Mouse (Mus musculus) hindbrain, embryonic 14.5 days (tissue): Measurements from ENCODE around the gene Ccdc121. TPM values are rescaled to one million over a fixed set of nuclear protein-coding genes. Genes with fewer than 3 reads are reported as not detected.

Source experiments
- ATAC-seq: fragments of 200-750 bp; cut with Nextera tagmentation; 2 replicates; pipeline ENCODE4 v1.8.0; 2017; ENCODE audit warnings: moderate number of reproducible peaks, mild to moderate bottlenecking, moderate TSS enrichment, moderate library complexity; ENCODE audit not compliant: low FRiP score
- DNase-seq: peaks from one replicate; pipeline ENCODE4 v3.0.0-alpha.2; 2015; ENCODE audit warnings: low spot score
- H3K27ac ChIP-seq: fragments of 300-500 bp; sonication (generic); 2 replicates; pipeline ENCODE4 v1.5.1; 2014; ENCODE audit warnings: mild to moderate bottlenecking, moderate library complexity
- H3K27me3 ChIP-seq: fragments of 300-500 bp; sonication (generic); 2 replicates; pipeline ENCODE4 v1.6.1; 2014; ENCODE audit warnings: mild to moderate bottlenecking, low read length, mixed read lengths; ENCODE audit not compliant: control insufficient read depth, insufficient read depth
- H3K36me3 ChIP-seq: fragments of 300-500 bp; sonication (generic); replicated peaks from 2 replicates; pipeline ENCODE4 v1.6.1; 2014; ENCODE audit not compliant: control insufficient read depth, insufficient read depth
- H3K4me1 ChIP-seq: fragments of 300-500 bp; sonication (generic); replicated peaks from 2 replicates; pipeline ENCODE4 v1.6.1; 2014; ENCODE audit warnings: antibody characterized with exemption, low read length, mixed read lengths; ENCODE audit not compliant: control insufficient read depth, insufficient read depth
- H3K4me2 ChIP-seq: fragments of 300-500 bp; sonication (generic); replicated peaks from 2 replicates; pipeline ENCODE4 v1.6.1; 2014; ENCODE audit warnings: mild to moderate bottlenecking, moderate library complexity
- H3K4me3 ChIP-seq: fragments of 300-500 bp; sonication (generic); replicated peaks from 2 replicates; pipeline ENCODE4 v1.5.1; 2014; ENCODE audit warnings: mild to moderate bottlenecking, low read length
- H3K9ac ChIP-seq: fragments of 300-500 bp; sonication (generic); 2 replicates; pipeline ENCODE4 v1.6.1; 2014
- H3K9me3 ChIP-seq: fragments of 300-500 bp; sonication (generic); 2 replicates; pipeline ENCODE4 v1.6.1; 2016; ENCODE audit warnings: low read length; ENCODE audit not compliant: control insufficient read depth
- WGBS: fragments of 180-500 bp; shearing (Covaris S2); extraction: QIAGEN DNeasy Blood & Tissue Kit; methylation state at CpG from one replicate; pipeline ENCODE4 v1.1.7; 2014; 5-methylcytosine and 5-hydroxymethylcytosine counted together
- polyA plus RNA-seq: library from polyadenylated mRNA; unstranded; fragments of >200 nt; fragmentation: Nextera tagmentation; extraction: Ambion mirVana; gene quantifications from 2 replicates; pipeline ENCODE4 v1.2.1, GENCODE M21; 2014

Ccdc121 gene
- polyA plus RNA-seq, result 0.11 and 0.14 TPM in 2 replicates

DNA sequence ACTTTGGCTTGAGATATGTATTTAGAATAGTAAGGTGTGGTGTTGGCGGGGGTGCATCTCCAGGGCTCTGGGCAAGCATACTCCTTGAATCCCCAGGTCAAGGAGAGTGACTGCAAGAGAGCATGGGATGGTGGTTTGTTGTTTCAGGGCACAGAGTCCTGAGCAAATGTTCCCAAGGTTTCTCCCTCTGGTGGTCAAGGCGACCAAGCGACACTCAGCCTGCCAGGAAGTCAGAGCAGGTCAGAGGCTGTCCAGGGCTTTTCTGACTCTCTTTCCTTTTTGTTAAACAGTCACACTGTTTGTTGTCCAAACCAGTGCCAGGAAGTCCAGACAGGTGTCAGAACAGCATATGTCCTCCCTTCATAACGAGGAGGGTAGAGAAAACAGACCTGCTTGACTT lies at the start of gene Ccdc121:
TSS of gene Ccdc121 (minus strand) at position 145 of the 400 bp plus-strand sequence.
- Histone ChIP-seq H3K4me2 (no peak within 1 kb of the TSS), H3K36me3 (no peaks in the 10 kb centered on the region), H3K9ac (no peak within 1 kb of the TSS), H3K4me1 (no peaks in the 10 kb centered on the region), H3K9me3 (no peaks in the 10 kb centered on the region), H3K27ac (no peak within 1 kb of the TSS), H3K4me3 (no peak within 1 kb of the TSS), H3K27me3 (no peaks in the 10 kb centered on the region)
- whole genome bisulfite sequencing, result 70% methylated on average over 4 of the region's 4 CpGs
- DNase-seq (no peak), ATAC-seq (no peak)

DNA sequence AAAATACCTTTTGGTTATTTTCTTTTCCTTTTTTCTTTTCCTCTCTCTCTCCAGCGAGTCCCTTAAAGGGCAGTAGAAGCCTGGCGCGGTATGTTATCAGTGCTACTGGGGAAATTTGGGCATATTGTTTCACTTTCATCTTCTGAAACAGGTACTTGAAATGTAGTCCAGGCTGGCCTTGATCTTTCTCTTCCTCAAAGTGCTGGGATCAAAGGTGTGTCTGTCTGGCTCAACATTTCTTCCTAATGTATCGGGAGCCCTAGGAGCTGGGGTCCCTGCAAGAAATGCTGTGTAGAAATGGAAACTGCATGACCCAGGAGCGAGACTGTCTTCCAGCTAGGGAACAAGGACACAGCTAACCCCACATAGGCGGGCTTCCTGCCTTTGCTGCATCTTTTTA lies 49.1 kb upstream of the Ccdc121 start:
- DNase-seq (no peak), ATAC-seq (no peak)
- H3K27me3 ChIP-seq, result no peaks in the 10 kb centered on the region
- H3K4me1 ChIP-seq, result peaks cover 4% of the 10 kb centered on the region; the same call in 1 of the 2 replicates
- H3K27ac ChIP-seq, result no peak overlapping the region
- H3K9me3 ChIP-seq, result no peaks in the 10 kb centered on the region
- H3K36me3 ChIP-seq, result no peaks in the 10 kb centered on the region
- H3K4me2 ChIP-seq, result no peak overlapping the region
- H3K9ac ChIP-seq, result no peak overlapping the region
- 87% methylated on average over 6 of the region's 6 CpGs for WGBS
- H3K4me3 ChIP-seq, result no peak overlapping the region

DNA sequence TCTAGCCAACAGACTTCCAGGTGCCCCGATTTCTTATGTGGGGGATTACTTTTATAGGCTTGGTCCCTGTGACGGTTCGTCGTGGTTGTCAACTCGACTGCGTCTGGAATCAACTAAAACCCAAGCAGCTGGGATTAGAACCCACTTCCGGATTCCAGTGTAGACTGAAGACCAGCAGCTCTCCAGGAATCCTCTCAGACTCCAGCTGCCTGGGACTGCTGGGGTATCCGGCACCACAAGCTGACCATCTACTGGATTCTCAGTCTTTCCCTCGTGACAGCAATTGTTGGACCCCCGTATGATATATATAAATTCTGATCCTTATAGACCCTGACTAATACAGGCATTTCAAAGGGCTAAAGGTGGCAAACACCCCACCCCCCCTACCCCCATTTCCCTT lies 48.4 kb upstream of the Ccdc121 start:
- H3K36me3 ChIP-seq, result no peaks in the 10 kb centered on the region
- H3K27me3 ChIP-seq, result no peaks in the 10 kb centered on the region
- no peak overlapping the region for H3K9ac ChIP-seq
- no peak overlapping the region for H3K27ac ChIP-seq
- ATAC-seq, result no peak
- H3K4me3 ChIP-seq, result no peak overlapping the region
- 83% methylated on average over 10 of the region's 10 CpGs for WGBS
- H3K4me2 ChIP-seq, result no peak overlapping the region
- DNase-seq, result no peak
- H3K4me1 ChIP-seq, result peaks cover 4% of the 10 kb centered on the region; the same call in 1 of the 2 replicates
- no peaks in the 10 kb centered on the region for H3K9me3 ChIP-seq

DNA sequence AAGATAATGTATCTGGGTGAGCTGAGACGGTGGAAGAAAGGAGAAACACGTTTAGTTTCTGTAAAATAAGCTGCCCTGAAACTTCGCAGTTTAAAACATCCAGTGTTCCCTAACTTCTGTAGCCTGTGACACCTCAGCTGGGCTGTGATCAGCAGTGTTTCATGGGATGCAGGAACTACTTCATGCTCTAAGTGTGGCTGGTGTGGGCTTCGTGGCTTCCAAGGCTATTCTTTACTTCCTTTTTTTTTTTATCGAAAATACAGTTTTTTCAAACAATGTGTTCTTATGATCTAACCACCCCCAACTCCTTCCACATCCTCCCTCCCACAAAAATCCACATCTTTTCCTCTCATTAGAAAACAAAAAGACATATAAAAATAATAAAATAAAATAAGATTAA lies 44.2 kb upstream of the Ccdc121 start:
- H3K4me2 ChIP-seq, result no peak overlapping the region
- no peak overlapping the region for H3K9ac ChIP-seq
- DNase-seq (no peak), ATAC-seq (no peak)
- H3K27me3 ChIP-seq, result no peaks in the 10 kb centered on the region
- WGBS, result 87% methylated on average over 5 of the region's 5 CpGs
- H3K36me3 ChIP-seq, result no peaks in the 10 kb centered on the region
- no peak overlapping the region for H3K4me3 ChIP-seq
- H3K4me1 ChIP-seq, result peaks cover 10% of the 10 kb centered on the region; the same call in 1 of the 2 replicates
- no peak overlapping the region for H3K27ac ChIP-seq
- no peaks in the 10 kb centered on the region for H3K9me3 ChIP-seq

DNA sequence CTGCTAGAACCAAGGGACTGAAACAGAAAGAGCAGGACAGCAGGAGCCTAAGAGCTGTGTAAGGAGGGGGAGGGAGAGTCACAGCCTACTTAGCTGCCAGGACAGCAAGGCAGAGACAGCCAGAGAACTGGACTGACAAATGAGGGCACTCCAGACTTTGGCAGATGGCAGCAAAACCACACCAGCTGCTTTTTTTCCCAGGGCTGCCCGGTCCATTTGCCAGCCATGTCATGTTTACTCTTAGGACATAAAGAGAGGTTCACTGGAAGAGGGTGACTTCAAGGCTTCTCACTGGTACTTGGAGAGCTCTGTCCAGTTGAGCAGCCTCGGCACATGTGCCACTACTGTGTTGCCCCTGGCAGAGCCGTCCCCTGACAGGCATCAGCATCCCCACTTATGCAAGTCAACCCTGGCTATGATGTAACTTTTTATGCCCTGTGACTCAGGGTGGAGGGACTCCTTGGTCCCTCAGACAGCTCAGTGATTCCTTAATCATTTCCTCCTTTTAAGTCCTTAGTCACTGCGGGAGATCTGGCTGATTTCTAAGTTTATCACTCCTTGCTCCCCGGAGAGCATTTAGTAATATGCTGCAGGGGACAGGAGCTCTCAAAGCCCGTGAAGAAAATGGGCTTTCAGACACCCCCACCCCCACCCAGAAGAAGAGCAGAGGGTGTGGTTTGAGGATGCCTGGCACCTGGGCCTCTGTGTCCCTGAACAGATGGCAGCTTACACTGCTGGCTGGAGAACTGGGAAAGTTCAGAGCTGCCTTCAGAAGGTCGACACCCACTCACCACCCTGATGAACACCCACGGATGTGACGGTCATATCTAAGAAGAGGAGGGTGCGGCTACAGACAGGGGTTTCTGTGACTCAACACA lies 41.5 kb upstream of the Ccdc121 start:
- no peak overlapping the region for H3K4me2 ChIP-seq
- H3K36me3 ChIP-seq, result no peaks in the 10 kb centered on the region
- no peak overlapping the region for H3K27ac ChIP-seq
- no peaks in the 10 kb centered on the region for H3K27me3 ChIP-seq
- H3K9ac ChIP-seq, result no peak overlapping the region
- H3K9me3 ChIP-seq, result no peaks in the 10 kb centered on the region
- H3K4me1 ChIP-seq, result peaks cover 10% of the 10 kb centered on the region; the same call in 1 of the 2 replicates
- ATAC-seq (peak; percentile 78; the same call in 1 of the 2 replicates), DNase-seq (peak; percentile 65)
- H3K4me3 ChIP-seq, result no peak overlapping the region
- 31% methylated on average over 10 of the region's 10 CpGs for WGBS

DNA sequence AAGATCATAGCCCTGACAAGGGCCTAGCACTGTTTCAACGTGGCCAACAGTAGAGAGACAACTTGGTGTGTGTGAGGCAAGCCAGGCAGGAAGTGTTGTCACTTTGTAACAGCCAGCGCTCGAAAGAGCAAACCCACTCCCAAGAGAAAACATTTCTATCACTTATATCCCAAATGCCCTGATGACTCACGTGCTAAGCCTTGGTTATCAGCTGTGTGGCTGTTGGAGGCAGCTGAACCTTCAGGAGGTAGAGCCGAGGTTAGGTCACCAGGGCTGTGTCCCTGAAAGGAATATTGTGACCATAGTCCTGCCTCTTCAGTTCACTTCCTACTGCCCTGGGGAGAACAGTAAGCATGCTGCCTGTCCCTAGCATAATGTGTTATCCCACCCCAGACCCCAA lies 39.6 kb upstream of the Ccdc121 start:
- Histone ChIP-seq H3K4me1 (peaks cover 10% of the 10 kb centered on the region; the same call in 1 of the 2 replicates), H3K9ac (no peak overlapping the region), H3K36me3 (no peaks in the 10 kb centered on the region), H3K27me3 (no peaks in the 10 kb centered on the region), H3K9me3 (no peaks in the 10 kb centered on the region), H3K4me2 (no peak overlapping the region), H3K4me3 (no peak overlapping the region), H3K27ac (no peak overlapping the region)
- WGBS, result 72% methylated on average over 5 of the region's 5 CpGs
- DNase-seq (no peak), ATAC-seq (no peak)

DNA sequence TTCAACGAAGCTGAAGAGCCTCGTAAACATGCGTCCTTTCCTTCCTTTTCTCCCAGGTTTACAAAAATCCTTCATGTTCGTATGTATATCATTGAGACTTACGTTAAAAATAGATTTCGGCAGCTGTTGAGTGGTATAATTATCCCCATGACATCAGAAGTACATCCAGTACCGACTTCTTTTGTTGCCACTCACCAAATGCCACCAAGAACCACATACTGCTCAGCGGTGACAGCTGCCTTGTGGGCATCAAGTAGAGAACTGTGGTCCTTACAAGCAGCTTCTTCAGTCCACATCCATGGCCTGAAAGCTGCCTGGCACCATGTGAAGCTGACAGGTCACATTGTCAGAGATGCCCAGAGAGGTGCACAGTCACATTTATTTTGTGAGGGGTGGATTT lies 38.7 kb upstream of the Ccdc121 start:
- Histone ChIP-seq H3K9ac (no peak overlapping the region), H3K27me3 (no peaks in the 10 kb centered on the region), H3K4me2 (no peak overlapping the region), H3K27ac (no peak overlapping the region), H3K4me1 (peaks cover 10% of the 10 kb centered on the region; the same call in 1 of the 2 replicates), H3K4me3 (no peak overlapping the region), H3K36me3 (no peaks in the 10 kb centered on the region), H3K9me3 (no peaks in the 10 kb centered on the region)
- DNase-seq (no peak), ATAC-seq (no peak)
- 93% methylated on average over 8 of the region's 8 CpGs for WGBS

DNA sequence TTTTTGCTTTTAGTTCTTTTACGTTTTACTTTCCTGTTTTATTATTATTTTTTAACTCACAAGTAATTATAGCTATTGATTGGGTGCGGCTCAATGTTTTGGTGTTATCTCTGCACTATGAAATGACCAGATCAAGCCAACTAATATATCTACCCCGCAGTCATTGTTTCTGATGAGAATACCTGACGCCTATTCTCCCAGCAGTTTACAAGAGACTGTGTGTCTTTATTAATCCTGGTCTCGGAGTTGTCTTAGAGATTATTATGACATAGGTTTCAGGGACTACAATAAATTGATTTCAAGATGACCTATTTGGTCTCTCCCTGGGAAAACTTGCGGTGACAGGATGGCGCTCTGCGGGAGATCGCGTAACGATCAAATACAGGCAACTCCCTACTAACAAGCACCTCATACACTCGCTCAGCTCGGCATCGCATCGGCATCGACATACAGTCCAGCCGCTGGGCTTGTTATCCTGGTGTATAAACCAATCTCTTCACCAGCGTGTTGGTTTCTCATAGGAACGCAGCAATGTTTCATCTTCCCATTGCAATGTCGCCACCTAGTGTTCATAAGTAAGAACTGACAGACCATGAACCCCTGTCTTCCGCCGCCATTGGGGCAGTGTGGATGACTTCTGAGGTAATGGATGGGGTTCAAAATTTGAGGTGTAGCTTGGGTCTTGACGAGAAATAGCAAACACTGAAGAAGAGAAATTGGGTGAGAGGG lies 34.0 kb upstream of the Ccdc121 start:
- H3K27me3 ChIP-seq, result no peaks in the 10 kb centered on the region
- 0 out of 2 replicates have a peak overlapping the region, but pooled peaks have one; percentile 16 for H3K9ac ChIP-seq
- no peak overlapping the region for H3K4me3 ChIP-seq
- H3K4me1 ChIP-seq, result no peaks in the 10 kb centered on the region
- peak; percentile 90 for DNase-seq
- no peaks in the 10 kb centered on the region for H3K9me3 ChIP-seq
- H3K36me3 ChIP-seq, result no peaks in the 10 kb centered on the region
- no peak overlapping the region for H3K27ac ChIP-seq
- WGBS, result 30% methylated on average over 23 of the region's 23 CpGs
- peak; percentile 90 for ATAC-seq
- H3K4me2 ChIP-seq, result peak overlapping the region; percentile 42

DNA sequence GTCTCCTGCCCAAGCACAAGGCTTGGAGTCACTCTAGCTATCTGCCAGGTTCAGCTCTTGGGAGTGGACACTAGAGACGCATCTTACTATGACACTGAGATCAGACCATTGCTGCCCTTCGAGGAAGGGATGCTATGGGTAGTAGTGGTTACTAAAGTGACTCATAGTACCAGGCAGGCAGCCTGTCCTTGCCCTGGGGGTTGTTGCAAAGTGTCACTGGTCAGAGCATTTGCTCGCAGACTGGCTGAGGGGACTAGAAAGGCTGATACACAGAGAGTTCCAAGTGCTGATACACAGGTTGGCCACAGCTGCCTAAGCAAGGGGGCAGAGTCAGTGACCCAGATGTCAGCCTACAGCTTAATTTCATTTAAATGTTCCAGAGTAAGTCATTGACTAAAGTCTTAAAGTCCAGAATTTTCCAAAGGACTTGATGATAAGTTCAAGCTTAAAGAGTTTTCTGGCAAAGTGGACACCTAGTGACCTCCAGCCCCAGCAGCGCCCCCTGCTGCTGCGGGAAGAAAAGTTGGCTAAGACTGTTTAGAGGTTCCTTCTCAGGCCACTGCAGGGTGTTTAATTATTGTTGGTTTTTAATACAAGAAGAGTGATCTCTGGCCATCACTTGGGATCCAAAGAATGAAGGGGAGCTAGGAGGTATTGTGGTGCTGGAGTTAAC lies 32.6 kb upstream of the Ccdc121 start:
- no peak overlapping the region for H3K4me2 ChIP-seq
- no peak for DNase-seq
- no peaks in the 10 kb centered on the region for H3K27me3 ChIP-seq
- no peak overlapping the region for H3K4me3 ChIP-seq
- no peak overlapping the region for H3K27ac ChIP-seq
- no peak overlapping the region for H3K9ac ChIP-seq
- H3K4me1 ChIP-seq, result no peaks in the 10 kb centered on the region
- no peak for ATAC-seq
- H3K9me3 ChIP-seq, result no peaks in the 10 kb centered on the region
- H3K36me3 ChIP-seq, result no peaks in the 10 kb centered on the region
- WGBS, result 79% methylated on average over 5 of the region's 5 CpGs
